Mouse (Mus musculus) G1E-ER4 (cell line): ENCODE results near the gene Agpat3. TPM values are rescaled to one million over a fixed set of nuclear protein-coding genes. Genes with fewer than 3 reads are reported as not detected.

Source experiments
- GATA1 ChIP-seq: IDR thresholded peaks from one replicate; pipeline ENCODE4 v1.8.0; 2012; ENCODE audit warnings: low read length, inconsistent platforms
- polyA plus RNA-seq: library from polyadenylated mRNA; stranded (reverse); fragments of >175 nt; gene quantifications from 2 replicates; pipeline ENCODE4 v1.2.3, GENCODE M21; 2012

The Agpat3 gene
- polyA plus RNA-seq, result 36.2 TPM in 2 replicates

GRCm38 (mm10) chr10:78351887-78352665 is at the start of gene Agpat3:
Gene Agpat3, minus strand, starts transcription at chr10:78352489.
- TF ChIP-seq GATA1, result no peak

GRCm38 (mm10) chr10:78401127-78401526 is 48.8 kb upstream of the Agpat3 start:
- no peak for TF ChIP-seq GATA1

- TF ChIP-seq GATA1, result peak; percentile 96
Measured at GRCm38 (mm10) chr10:78399090-78399657, 46.9 kb upstream of the Agpat3 start.

- TF ChIP-seq GATA1, result no peak
Measured at GRCm38 (mm10) chr10:78396625-78396885, 44.3 kb upstream of the Agpat3 start.

GRCm38 (mm10) chr10:78395819-78396624 is 43.7 kb upstream of the Agpat3 start:
- no peak for TF ChIP-seq GATA1

GRCm38 (mm10) chr10:78395377-78395776 is 43.1 kb upstream of the Agpat3 start:
- no peak for TF ChIP-seq GATA1

- no peak for TF ChIP-seq GATA1
Measured at GRCm38 (mm10) chr10:78392072-78392471, 39.8 kb upstream of the Agpat3 start.

- TF ChIP-seq GATA1, result no peak
Measured at GRCm38 (mm10) chr10:78390982-78391470, 38.7 kb upstream of the Agpat3 start.

- no peak for TF ChIP-seq GATA1
Measured at GRCm38 (mm10) chr10:78388216-78388980, 36.1 kb upstream of the Agpat3 start.

GRCm38 (mm10) chr10:78385520-78385919 is 33.2 kb upstream of the Agpat3 start:
- TF ChIP-seq GATA1, result no peak

- no peak for TF ChIP-seq GATA1
Measured at GRCm38 (mm10) chr10:78383567-78383966, 31.3 kb upstream of the Agpat3 start.

GRCm38 (mm10) chr10:78378516-78378915 is 26.2 kb upstream of the Agpat3 start:
- no peak for TF ChIP-seq GATA1

- TF ChIP-seq GATA1, result no peak
Measured at GRCm38 (mm10) chr10:78372681-78373668, 20.7 kb upstream of the Agpat3 start.

- TF ChIP-seq GATA1, result no peak
Measured at GRCm38 (mm10) chr10:78371746-78372145, 19.5 kb upstream of the Agpat3 start.

GRCm38 (mm10) chr10:78367586-78367985 is 15.3 kb upstream of the Agpat3 start:
- no peak for TF ChIP-seq GATA1
